Mouse (Mus musculus) c-Kit-positive CD71-positive TER-119-negative erythroid progenitor cells, embryonic 14.5 days (primary cell): Measurements from ENCODE around the gene Abhd18.
"Not testable (repeated sequence)": the region's sequence is repeated elsewhere in the genome, so short reads cannot be mapped to it uniquely, and the experiment has no call there.

Experiments used
- DNase-seq: peaks from one replicate; pipeline ENCODE4 v3.0.0-alpha.2; 2013; ENCODE audit warnings: low read depth

Gene Abhd18

DNA sequence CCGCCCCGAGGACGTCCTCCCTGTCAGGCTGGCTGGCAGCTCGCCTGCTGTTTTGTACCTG lies at the start of gene Abhd18:
Gene Abhd18 (plus strand): TSS at position 14 of the 61 bp plus-strand sequence.
- DNase-seq = not testable (repeated sequence)

DNA sequence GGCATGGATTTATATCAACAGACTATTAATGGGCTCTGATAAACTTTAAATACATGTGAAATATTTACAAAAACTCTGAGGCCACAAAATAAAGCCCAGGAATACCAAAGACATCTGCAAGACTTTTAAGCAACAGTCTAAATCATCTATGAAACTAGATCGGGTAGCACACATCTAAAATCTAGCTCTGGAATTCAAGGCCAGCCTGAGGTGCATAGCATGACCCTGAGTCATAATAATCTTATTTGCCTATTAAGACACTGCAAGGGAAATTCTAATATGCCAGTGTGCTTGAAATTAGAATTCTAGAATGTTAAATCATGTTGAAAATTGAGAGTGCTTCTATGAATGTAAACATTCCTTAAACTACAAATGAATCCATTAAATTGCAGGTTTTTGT lies 48.7 kb upstream of the Abhd18 start:
- DNase-seq = no peak

DNA sequence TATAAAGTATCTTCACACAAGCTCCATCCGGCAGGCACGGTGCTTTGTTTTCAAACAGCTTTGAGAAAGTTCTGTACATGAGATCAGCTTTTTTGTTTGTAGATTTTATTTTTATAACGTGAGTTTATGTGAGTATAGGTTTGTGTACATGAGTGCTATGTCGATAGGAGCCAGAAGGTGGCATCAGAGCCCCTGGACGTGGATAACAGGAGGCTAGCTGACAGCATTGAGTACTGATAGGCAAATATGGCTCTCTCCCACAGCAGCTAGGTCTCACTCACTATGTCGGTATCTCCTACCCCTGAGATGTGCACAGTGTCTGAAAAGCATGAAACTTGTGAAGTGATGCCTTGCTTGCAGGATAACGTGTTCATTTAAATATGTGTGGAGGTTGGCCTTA lies 48.3 kb upstream of the Abhd18 start:
- peak; percentile 82 for DNase-seq

DNA sequence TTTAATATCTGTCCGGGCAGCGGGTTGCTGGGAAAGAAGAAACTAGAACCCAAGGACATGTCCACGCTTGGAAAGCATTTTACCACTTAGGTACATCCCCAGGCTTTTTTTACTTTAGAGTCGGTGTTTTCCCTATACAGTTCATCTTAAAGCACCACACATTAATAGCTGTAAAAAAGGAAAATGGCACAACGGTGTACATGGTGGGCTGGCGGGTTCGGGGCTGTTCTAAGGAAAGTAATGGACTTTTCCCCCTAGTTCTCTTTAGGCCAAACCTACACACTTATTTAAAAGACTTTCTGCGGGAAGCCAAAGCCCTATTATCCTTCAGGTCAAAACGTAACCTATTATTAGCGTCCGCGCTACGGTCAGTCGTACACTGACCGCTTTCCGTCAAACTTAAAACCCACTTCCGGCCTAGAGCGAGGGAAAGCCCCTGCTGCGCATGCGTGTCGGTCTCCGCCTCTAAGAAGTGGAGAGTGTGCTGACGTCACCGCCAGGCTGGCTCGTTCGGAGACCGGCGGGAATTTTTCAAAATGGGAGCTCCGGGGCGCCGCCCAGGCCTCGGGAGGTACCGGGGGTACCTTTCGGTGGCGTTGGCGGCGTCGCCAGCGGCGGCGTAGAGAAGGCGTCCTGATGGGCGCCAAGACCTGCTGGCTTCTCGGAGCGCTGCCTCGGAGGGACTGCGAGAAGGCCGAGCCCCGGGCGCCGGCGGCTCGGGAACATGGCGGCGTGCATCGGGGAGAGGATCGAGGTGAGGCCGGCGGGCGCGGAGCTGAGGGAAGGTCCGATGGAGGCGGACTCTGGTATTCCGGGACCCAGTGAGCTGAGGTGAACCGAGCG lies 47.0 kb upstream of the Abhd18 start, which contains the start of gene Plk4:
Gene Plk4 (plus strand): TSS at position 490 of the 843 bp plus-strand sequence.
- DNase-seq = peak; percentile 95

DNA sequence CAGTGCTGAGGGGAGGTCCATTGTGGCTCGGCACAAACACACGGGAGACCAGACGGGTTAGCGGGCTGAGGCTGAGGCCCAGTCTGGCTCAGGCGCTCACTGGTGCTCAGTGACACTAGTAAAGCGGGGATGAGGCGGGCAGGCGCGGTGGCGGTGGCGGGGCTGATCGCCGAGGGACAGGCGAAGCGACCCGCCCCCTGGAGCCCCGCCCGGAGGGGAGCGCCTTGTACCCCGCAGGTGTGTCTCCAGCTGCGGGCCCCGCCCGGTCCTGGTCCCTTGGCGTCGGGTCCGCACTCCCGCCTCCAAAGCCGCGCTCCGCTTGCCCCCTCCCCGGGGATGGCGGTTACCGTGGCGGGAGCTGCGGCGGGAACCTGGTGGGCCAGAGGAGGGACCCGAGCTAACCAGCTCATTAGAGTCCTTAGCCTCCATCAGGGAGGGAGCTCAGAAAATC lies 46.4 kb upstream of the Abhd18 start:
- peak; percentile 44 for DNase-seq

DNA sequence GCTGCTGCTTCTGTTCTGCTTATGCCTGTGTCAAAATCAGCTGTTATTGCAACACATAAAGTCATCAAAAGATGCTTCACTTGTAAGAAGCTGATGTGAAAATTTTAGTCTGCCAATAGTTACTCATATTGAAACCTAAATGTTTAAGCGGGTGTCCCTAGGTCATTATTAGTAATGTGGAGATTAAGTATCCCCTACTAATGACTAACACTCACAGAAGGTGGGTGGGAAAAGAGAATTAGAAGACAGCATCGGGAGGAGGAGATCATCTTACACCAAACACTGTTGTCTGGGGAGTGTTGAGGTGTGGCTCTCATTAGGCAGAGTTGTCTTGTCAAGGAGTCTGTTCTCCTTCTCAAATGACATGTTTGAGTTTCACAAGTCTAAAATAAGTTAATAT lies 39.9 kb upstream of the Abhd18 start:
- no peak for DNase-seq

DNA sequence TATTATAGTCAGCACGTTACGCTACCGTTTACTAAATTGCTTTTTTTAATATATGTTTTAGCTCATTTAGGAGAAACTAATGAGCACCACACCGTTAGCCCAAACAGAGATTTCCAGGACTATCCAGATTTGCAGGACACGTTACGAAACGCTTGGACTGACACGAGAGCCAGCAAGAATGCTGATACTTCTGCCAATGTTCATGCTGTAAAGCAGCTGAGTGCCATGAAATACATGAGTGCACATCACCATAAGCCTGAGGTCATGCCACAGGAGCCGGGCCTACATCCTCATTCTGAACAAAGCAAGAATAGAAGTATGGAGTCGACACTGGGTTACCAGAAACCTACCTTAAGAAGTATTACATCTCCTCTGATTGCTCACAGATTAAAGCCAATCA lies 38.1 kb upstream of the Abhd18 start:
- DNase-seq = no peak

DNA sequence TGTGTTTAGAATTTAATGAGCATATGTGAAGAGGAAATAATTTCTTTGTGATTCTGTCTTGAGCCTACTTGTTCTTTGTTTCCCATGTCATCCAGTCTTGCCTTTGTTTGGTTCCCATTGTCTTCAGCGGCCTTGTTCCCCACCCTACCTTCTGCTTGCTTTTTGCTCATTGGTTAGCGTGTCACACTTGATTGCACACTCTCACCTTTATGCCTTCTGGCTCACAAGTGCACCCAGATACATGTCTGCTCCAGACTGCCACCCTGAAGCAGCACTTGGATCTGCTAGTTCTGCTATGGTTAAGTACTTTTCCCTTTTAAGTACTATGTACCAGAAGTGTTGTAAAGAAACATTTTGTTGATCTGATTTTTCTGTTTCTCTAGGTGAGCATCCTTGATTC lies 36.9 kb upstream of the Abhd18 start:
- no peak for DNase-seq

DNA sequence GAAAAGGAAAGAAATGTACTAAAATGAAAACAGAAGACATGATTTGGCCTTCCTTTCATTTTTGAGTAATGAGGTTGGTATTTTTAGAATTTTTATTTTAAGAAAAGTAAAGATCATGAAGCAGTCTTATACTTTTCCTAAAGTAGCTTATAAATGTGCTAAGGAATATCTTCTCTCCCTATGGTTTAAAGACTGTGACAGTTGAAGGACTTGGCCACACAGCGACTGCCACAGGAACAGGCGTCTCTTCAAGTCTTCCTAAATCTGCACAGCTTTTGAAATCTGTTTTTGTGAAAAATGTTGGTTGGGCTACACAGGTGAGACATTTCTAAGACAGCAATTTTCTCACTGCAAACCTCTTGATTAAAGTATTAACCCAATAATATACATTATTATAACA lies 33.5 kb upstream of the Abhd18 start:
- DNase-seq = no peak

DNA sequence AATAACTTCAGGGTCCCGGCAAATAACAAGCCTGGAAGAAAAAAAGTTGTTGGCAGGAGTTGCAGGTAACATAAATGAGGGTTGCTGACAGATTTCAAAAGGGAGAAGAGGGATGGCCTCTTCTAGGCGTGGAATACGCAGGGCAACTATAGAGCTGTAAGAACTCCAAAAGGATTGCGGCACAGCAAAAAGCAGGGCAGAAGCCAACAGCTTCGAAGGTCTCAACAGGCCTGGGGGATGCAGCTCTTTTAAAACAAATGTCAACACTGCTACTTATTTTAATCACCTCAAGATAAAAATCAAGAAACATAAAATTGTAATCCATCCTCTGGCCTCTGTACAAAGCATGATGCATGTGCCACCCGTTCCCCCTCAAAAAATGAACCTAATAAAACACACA lies 1.2 kb upstream of the Abhd18 start:
- DNase-seq = not testable (repeated sequence)

DNA sequence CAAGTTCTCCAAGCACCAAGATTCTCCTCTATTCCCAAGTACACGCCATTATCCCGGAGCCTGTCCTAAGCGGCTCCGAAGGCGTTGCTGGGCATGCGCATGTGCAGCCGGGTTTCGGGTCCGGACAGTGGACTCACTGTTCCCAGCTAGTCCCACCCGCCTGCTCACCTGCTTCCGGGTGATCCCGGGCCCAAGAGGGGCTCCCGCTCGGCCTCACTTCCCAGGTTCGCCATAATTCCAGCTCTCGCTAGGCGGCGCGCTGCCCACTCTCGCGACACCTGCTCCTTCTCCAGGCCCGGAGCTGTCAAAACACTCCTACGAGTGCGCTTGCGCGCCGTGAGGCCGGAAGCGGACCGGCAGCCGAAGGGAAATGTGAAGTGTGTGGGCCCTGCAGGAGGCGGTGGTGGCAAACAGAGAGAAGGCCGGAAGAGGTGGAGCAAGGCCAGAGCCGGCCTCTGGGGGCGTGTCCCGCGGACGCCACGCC lies 255 bp upstream of the Abhd18 start, which contains the start of gene Mfsd8:
Gene Mfsd8 (minus strand): TSS at position 414 of the 484 bp plus-strand sequence.
- peak; percentile 82 for DNase-seq

DNA sequence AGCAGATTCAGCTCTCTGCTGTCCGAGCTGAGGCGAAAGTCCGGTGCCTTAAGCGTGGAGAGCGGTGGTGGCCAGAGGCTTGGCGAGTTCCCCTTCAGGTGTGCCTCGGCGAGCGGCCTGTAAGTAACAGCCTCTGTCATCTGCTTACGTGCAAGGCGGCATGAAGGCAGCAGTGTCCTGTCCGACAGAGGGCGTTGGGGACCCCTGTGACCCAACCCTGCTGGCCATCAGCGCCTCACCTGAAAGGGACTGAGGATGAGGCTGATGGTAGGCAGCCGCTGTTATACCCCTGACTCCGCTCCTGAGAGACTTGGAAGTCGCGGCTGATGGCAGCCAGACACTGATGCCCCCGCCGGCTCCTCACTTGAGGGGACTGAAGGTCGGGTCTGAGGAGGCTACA lies 248 bp downstream of the Abhd18 start:
- DNase-seq = peak; percentile 20

DNA sequence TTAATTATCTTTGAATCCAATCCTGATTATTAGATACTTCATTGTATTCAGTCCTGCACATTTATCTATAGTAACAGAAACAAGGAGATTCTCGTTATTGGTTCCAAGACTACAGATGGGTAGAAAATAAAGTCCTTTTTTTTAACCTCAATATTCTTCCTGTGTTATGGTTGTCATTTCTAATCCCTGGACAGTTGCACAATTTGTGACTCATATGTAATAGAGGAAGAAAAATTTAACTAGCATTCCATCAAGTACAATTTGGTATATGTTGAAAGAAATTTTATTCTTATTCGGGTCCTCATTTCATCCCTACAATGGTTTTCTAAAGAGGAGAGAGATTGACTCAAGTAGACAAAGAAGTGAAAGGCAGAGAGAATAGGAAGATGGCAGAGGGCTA lies 1.2 kb downstream of the Abhd18 start:
- not testable (repeated sequence) for DNase-seq

DNA sequence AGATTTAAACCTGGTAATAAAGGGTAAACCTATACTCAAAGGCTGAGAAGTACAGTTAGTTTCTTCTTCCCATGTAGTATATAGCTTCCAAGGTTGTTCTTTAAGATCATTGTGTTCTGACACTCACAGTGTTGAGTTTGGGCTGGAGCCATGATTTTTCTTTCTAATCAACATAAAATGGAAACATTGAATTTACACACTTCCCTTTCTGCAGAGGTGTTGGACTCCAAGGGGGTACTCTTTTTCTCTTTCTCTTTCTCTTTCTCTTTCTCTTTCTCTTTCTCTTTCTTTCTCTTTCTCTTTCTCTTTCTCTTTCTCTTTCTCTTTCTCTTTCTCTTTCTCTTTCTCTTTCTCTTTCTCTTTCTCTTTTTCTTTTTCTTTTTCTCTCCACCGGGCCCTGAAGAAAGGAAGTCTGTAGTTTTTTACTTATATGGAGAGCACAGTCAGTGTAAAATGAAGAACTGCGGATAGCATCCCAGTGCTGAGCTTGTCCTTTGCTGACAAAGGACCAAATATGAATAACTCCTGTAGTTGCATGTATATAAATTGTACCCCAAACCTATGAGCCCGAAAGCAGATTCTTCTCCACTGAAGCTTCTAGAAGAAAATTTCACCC lies 6.5 kb downstream of the Abhd18 start:
- DNase-seq = not testable (repeated sequence)

DNA sequence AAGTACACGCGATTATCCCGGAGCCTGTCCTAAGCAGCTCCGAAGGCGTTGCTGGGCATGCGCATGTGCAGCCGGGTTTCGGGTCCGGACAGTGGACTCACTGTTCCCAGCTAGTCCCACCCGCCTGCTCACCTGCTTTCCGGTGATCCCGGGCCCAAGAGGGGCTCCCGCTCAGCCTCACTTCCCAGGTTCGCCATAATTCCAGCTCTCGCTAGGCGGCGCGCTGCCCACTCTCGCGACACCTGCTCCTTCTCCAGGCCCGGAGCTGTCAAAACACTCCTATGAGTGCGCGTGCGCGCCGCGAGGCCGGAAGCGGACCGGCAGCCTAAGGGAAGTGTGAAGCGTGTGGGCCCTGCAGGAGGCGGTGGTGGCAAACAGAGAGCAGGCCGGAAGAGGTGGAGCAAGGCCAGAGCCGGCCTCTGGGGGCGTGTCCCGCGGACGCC lies 47.1 kb downstream of the Abhd18 start:
- DNase-seq = peak; percentile 97

DNA sequence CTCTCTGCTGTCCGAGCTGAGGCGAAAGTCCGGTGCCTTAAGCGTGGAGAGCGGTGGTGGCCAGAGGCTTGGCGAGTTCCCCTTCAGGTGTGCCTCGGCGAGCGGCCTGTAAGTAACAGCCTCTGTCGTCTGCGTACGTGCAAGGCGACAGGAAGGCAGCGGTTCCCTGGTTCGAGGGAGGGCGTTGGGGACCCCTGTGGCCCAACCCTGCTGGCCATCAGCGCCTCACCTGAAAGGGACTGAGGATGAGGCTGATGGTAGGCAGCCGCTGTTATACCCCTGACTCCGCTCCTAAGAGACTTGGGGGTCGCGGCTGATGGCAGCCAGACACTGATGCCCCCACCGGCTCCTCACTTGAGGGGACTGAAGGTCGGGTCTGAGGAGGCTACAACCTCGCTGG lies 47.6 kb downstream of the Abhd18 start:
- DNase-seq = not testable (repeated sequence)

DNA sequence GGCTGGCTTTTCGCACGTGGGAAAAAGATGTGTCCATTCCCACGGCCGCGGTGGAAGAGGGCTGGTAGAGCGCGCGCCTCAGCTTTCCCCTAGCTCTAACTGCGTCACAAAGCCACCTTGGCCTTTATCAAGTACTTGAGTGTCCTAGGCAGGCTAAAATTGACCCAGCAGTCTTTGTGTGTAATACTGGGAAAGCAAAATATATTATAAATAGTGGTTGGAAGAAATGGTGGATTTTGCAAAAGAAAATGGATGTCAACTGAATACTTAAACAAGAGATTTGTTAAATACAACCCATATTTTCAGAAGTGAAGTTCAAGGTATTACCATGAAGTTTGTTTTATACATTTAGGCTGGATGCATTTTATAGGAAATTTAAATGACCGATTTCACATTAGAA lies 55.7 kb downstream of the Abhd18 start, which contains the start of gene 1700034I23Rik:
Gene 1700034I23Rik (minus strand): TSS at position 101 of the 400 bp plus-strand sequence.
- not testable (repeated sequence) for DNase-seq

DNA sequence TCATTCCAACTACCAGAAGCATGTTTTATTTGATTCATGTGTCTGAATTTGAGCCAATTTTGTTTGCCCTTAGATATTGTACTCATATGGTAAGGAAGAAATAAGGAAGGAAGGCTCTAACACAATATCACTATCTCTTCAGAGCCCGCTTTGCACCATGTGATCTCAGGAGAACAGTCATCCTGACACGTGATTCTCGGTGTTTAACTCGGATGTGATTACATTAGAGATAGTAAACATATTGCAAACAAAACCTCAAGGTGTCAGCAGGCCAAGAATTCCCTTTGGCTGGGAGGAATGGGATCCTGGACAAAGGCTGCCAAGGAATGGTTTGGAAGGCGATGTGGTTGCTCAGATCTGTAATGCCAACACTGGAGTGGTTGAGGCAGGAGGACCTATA lies 91.4 kb downstream of the Abhd18 start:
- DNase-seq = no peak

DNA sequence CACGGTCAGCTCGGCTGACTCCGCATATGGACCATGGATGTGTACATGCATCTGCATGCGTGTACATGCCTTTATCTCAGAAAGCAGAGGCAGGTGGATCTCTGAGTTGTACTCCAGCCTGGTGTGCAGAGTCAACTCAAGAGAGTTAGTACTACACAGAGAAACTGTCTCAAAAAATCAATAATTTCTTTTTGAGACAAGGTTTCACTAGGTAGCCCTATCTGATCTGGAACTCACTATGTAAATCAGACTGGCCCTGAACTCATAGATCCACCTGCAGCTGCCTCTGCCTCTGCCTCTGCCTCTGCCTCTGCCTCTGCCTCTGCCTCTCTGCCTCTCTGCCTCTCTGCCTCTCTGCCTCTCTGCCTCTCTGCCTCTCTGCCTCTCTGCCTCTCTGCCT lies 91.8 kb downstream of the Abhd18 start:
- no peak for DNase-seq

DNA sequence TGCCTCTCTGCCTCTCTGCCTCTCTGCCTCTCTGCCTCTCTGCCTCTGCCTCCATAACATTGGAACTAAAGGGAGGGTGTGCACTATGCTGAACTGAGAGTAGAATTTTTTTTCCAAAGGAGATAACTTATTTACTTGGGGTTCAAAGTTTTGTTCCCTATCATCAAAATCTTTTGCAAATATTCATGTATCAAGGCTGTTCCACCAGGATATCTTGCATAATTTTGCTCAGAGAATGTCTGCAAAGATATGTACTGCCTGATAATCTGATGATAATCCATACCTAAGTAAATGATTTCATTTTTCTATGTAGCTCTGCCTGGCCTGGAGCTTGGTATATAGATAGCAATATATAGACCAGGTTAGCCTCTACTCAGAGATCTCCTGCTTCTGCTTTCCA lies 92.2 kb downstream of the Abhd18 start:
- DNase-seq = no peak

DNA sequence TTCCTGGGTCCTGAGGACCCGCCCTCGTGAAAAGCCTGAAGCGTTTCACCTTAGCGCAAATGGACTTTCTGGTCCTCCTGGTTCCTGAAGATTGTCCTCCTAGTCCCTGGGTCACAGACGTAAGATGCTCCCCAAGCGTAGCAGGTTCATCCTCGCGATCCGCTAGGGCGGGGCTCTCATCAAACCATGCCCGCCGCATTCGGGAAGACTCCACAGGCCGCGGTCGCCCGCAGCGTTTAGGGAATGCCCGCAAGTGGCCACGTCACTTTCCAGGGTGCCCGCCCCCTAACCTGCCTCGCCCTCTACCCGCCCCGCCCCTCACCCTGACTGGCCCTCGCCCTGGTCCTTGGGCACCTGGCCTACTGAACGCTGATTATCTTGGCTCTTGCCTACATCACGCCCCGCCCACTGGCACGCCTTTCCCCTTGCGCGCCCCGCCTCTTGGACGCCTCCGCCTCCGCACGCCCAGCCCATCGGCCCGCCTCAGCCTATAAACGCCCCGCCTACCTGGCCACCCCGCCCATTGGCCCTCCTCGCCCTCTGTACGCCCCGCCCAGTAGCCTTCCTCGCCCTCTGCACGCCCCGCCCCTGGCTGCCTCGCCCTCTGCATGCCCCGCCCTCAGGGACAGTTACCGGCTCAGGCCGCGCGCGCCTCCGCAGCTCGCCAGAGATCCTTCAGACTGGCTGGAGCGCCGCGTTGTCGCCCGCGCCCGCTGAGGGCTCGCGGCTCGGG lies 102.6 kb downstream of the Abhd18 start, which contains the start of gene Larp1b:
Gene Larp1b (plus strand): TSS at position 659 of the 733 bp plus-strand sequence.
- peak; percentile 96 for DNase-seq

DNA sequence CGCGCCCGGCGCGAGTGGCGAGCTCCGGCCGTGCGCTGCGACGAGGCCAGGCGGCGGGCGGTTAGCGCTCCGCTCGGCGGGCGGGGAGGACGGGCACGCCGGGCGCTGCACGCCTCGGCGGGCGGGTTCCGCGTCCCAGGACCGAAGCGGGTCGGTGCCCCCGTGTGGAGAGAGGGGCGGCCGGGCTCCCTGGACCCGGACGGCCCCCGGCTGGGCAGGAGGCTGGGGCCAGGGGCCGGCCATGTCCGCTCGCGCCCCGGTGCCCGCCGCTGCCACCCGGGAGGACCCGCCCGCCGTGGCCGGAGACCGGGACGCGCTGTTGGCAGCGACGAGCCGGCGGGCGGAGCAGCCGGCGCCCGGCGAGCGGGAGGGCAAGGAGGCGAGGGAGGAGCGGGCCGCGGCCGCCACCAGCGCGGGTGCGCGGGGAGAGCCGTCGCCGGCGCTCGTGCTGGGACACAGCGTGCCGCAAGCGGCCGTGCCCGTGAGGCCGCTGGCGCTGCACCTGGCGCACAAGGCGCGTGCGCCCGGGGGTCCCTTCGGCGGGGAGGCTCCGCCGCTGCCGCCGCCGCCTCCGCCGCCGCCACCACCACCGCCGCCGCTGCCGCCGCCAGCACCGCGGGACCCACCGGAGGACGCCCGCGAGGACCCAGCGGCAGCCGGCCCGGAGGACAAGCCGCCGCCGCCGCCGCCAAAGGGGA lies 103.3 kb downstream of the Abhd18 start:
- DNase-seq = peak; percentile 11
